Mouse (Mus musculus) testis, postnatal 10 days (tissue): Measurements from ENCODE around the gene Tmco2.
"Not testable (repeated sequence)": the region's sequence is repeated elsewhere in the genome, so short reads cannot be mapped to it uniquely, and the experiment has no call there.

Experiments used
- DNase-seq: peaks from one replicate; pipeline ENCODE4 v3.0.0; 2021; ENCODE audit warnings: low spot score

Tmco2 gene

GRCm38 (mm10) chr4:121109126-121109525 lies at the start of gene Tmco2:
Gene Tmco2 (minus strand): TSS chr4:121109226.
- no peak for DNase-seq

DNA sequence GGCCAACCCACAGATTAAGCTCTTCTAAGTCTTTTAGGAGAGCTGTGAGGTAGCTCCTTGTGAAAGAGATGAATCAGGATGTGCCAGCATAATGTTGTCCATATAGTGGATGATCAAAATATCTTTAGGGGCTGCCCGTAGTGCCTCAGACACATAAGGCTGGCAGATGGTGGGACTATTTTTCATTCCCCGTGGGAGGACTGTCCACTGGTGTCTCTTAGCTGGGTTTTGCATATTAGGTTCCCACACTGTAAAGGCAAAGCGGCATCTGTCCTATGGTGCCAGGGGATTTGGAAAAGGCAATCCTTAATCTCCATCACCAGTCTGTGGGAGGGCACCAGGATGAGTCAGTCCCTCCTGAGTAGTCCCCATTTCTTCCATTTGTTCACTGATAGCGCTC lies 5.7 kb downstream of the Tmco2 start:
- no peak for DNase-seq

DNA sequence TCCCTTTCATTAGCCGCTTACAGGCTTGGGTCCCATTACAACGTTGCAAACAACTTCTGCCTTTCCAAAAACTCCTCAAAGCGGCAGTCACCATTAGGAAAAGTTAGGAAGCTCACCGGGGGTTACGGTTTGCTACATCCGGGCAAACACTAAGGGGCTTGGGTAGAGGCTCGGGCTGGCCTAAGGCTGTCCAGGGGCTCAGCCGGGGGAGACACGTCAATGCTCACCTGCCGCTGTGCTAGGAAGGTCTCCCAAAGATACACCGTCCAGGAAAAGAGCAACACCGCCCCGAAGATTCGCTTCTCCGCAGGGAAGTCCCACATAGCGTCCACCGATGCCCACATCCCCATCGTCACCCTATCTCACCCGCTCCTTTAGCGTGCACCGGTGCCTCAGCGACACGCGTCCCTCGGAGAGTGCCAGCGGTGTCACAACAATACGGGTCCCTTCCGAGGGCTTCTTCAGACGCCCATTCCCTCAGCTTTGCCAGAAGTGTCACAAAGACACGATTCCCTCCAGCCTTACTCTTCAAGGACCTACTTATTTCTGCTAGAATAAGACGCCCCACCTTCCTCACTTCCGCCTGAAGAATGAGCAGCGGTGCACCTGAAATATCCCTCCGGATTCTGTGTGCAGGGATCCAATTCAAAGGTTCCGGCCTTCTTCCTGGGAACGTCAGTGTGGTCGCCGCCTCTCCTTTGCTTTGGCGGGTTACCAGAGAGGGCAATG lies 11.2 kb downstream of the Tmco2 start, which contains the start of gene Zmpste24:
TSS of gene Zmpste24 (minus strand) at position 592 of the 729 bp plus-strand sequence.
- peak; percentile 88 for DNase-seq

DNA sequence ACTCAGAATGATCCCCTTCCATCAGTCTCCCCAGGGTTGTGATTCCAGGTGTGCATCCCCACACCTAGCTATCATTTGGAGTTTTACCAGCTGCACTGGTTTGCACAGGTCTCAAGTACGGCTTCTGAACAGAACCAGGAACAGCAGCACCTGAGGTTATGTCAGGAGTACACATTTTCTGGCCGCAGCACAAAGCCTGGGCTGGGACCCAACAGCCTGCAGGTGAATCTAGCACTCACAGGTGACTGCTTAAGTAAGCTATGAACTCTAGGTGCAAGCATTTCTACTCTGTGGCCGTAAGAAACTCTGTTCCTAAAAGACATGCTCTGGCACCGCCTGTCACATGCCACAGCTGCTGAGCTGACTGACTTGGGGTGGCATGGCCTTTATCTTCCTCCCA lies 18.8 kb downstream of the Tmco2 start:
- no peak for DNase-seq

DNA sequence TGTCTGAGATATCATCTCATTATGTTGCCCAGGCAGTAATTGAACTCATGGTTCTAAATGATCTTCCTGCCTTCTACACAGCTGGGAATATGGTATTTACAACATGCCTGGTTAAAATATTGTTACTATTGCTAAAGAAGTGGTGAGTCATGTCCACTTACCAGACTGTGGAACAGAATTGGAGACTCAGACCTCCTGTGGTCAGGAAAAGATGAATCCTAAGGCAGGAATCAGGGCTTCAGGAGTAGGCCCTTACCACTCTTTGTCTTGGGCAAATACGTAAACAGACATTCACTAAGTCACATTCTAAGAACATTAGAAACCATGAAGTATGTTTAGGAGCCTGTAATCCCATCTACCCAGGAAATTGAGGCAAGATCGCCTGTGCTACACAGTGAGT lies 20.3 kb downstream of the Tmco2 start:
- no peak for DNase-seq

DNA sequence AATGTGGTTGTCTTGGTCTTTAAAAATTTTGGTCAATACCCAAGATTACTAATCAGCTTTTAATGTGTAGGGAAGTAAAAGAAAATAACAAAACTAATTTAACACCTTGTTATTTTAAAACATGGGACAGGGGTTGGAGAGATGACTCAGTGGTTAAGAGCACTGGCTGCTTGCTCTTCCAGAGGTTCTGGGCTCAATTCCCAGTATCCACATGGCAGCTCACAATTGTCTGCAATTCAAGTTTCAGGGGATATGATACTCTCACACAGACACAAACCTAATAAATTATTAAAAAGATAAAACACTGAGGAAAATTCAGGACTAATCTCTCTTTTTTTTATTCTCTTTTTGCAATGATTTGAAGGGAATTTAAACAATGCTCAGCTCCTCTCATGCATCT lies 24.5 kb downstream of the Tmco2 start:
- no peak for DNase-seq

DNA sequence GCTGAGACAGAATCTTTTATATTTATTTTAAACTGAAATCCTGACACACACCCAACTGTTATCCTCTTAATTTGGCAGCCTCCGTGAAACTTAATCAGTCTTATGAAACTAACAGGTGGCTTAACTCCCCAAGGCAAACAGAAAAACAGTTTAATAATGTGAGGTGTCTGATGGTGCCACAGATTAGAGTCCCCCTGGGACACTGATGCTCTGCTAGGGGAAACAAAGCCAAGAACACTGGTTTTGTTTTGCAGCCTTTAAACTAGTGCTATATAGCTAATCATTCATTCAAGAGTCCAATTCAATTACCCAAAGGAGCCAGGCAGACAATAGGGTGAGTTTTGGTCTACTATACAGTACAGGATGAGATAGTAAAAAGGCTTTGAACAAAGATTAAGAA lies 28.6 kb downstream of the Tmco2 start:
- DNase-seq, result no peak

GRCm38 (mm10) chr4:121077915-121078646 lies 30.9 kb downstream of the Tmco2 start:
- DNase-seq, result no peak

DNA sequence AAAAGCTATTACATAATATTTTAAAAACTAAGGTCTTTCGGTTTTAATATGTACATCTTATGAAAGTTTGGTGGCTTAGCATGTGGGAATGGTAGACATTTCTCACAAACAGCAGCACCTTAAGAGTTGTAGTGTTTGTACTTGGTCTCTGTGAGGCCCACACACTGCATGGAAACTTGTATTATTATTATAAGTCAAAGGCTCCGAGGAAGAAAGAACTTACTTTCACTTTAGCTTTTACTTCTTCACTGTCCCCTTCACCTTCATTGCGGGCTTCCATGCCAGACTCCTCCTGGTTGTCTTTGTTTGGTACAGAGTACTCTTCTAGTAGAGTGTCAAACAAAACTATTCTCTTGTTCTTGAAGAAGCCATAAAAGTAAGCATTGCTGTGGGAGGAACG lies 34.8 kb downstream of the Tmco2 start:
- DNase-seq, result no peak

DNA sequence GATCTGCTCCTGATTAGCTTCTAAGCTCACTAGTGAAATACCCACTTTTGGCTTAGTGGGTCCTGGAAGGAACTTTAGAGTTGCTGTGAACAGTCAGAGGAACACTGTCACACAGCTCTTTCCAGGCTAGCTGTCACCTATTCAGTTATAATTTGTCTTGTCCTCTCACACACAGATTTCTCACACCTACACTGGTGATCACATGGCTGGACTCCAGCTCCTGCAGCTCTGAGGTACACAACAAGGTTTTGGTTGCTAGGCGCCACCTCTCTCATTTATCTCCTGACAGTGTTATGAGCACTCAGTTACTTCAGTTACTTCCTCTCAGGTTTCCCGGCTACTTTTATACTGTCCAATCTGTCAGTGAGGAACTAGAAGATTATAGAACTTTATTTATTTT lies 43.7 kb downstream of the Tmco2 start:
- no peak for DNase-seq

- DNase-seq, result not testable (repeated sequence)
Measured at GRCm38 (mm10) chr4:121059218-121059617, 49.8 kb downstream of the Tmco2 start.

DNA sequence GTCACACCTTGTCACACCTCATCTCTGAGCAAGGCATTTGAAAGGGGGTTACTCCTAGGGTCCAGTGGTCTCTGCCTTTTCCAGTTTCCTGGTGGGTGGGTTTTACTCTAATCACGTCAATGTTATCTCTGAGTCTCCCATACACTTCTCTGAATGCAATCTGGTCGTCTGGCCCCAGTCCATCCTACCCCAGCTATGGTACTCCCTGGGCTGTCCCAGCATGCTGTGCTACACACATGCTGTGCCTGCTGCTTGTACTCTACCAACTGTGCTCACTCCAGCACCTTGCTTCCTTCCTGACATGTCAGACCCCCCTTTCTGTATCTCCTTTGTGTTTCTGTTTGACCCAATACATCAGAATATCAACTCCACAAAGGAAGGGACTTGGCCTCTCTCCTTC lies 52.0 kb downstream of the Tmco2 start:
- DNase-seq, result no peak

DNA sequence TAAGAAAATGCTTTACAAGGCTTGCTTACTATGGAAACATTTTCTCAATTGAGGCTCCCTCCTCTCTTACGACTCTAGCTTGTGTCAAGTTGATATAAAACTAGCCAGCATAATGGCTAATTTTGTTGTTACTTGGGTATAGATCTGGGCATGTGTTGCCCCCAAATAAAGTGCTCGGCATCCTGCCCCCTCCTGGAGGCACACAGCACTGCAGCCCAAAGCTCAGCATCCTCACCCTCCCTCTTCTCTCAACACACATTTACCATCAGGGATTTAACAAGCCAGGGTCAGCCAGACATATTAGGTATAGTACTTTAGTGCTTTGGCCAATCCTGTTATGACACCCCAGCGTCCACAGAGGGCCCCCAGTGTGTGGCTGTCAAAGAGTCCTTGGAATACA lies 52.7 kb downstream of the Tmco2 start:
- no peak for DNase-seq
